Mouse (Mus musculus) inflammation-experienced regulatory T-cells (primary cell): ENCODE data around the gene Ccdc157. TPM values are rescaled to one million over a fixed set of nuclear protein-coding genes. Genes with fewer than 3 reads are reported as not detected.

ENCODE experiments used
- polyA plus RNA-seq, 2 experiments: library from polyadenylated mRNA; unstranded; fragments of 100-300 nt; shearing (Covaris generic); gene quantifications; one replicate each; pipeline ENCODE4 v1.2.1; 2017

Ccdc157 gene
- 1 to 10 TPM; 4.4 to 9.4 TPM for polyA plus RNA-seq

DNA sequence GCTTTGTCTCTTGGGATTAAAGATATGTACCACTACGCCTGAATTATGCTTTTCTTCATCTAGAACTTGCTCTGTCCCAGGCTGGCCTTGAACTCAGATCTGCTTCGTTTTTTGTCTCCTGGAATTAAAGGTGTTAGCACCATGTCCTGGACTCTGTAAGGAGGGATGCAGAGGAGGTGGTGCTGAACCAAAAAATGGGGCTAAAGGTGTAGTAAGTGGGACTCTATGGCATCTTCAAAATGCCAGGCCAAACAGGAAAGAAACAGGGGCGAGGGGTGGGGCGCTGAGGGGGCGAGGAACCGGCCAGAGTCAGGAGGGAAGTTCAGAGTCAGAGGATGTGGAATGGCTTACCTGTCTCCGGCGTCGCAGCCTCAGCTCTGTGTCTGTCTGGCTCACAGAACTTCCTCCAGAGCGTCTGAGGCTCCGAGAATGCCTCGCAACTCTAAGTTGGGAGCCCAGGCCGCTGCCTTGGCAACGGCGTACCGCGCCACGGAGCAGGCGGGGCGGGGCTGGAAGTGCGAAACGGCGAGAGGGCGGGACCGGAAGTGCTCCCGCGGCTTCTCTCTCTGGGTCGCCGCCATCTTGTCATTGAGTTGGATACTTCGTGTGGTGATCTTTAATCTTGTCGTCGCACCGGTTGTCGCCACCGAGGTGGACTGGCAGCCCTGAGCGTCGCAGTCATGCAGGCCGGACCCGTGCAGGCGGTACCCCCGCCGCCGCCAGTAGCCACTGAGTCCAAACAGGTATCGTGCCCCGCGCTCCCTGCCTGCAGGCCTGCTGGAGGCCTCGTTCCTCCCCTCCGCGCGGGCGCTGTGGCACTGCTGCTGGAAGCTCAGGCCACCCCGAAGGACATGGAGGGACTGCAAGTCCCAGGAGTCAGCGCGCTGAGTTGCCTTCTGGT, at the start of gene Ccdc157, which contains the start of gene Sf3a1:
Gene Ccdc157 (minus strand): TSS at position 486 of the 901 bp plus-strand sequence.
Gene Sf3a1 (plus strand): TSS at position 543 of the 901 bp plus-strand sequence.

DNA sequence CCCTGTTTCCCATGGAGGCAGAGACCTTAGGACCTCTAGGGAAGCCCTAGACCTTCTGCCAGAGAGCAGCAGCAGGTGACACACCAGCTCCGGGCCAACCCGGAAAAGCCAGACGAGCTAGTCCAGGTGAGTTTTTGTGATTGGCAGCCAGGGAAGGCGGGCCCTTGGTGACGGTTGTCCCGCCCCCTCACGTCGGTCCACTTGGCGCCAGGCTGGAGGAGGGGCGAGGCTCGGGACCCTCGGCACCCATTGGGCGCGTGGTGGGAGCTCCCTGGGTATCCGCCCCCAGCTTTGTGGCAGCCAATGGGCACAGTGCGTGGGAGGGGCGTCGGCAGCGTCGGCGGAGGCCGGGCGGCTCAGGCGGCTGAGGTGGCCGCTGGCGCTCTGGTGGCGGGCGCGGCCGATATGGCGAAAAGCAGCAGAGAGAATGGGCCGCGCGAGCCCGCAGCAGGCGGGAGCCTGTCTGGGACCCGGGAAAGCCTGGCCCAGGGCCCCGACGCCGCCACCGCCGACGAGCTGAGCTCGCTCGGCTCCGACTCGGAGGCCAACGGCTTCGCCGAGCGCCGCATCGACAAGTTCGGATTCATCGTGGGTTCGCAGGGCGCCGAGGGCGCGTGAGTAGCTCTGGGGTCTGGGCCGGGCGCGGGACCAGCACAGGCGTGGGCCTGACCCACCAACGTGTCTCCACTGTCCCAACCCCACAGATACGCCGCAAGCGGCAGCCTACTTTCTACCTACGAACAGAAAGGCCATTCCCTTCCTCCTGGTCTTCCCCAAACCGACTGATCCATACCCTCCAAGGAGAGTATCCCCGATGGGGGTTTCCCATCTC, 26.6 kb upstream of the Ccdc157 start, which contains the start of gene Tbc1d10a:
Gene Tbc1d10a (plus strand): TSS at position 304 of the 832 bp plus-strand sequence.

DNA sequence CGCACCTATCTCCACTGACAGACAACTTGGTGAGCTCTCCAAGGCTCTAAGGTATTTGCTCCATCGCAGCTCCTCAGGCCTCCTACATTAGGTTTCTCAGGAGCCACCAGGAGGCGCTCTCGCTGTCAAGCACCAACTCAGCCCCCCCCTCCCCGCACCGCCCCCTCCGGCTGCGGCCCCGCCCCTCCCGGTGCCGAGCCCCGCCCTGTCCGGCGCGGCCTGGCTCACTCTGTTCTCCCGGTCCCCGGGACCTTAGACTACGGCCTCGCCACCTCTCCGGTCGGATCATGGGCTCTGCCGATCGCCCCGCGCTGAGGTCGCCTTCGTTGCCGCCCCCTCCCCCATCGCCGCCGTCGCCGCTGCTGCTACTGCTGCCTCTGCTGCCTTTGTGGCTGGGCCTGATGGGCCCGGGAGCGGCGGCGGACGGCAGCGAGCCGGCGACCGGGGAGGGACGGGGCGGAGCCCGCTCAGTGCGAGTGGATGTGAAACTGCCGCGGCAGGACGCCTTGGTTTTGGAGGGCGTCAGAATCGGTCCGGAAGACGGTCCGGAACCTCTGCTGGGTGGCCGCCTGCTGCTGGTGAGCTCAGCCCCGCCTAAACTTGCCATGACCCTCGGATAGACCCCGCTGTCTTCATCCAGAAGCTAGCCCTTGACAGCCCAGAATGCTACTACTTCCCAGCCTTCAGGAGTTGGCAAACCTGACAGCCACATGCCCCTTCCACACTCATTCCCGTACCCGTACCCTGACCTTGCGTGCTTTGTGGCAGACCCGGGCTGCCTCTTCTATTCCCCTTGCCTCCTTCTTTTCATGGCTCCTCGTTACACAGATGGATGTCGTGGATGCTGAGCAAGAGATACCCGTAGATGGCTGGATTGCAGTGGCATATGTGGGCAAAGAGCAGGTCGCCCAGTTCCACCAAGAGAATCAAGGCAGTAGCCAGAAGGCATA, 24.8 kb downstream of the Ccdc157 start, which contains the start of gene Rnf215:
Gene Rnf215 (plus strand): TSS at position 217 of the 950 bp plus-strand sequence.

DNA sequence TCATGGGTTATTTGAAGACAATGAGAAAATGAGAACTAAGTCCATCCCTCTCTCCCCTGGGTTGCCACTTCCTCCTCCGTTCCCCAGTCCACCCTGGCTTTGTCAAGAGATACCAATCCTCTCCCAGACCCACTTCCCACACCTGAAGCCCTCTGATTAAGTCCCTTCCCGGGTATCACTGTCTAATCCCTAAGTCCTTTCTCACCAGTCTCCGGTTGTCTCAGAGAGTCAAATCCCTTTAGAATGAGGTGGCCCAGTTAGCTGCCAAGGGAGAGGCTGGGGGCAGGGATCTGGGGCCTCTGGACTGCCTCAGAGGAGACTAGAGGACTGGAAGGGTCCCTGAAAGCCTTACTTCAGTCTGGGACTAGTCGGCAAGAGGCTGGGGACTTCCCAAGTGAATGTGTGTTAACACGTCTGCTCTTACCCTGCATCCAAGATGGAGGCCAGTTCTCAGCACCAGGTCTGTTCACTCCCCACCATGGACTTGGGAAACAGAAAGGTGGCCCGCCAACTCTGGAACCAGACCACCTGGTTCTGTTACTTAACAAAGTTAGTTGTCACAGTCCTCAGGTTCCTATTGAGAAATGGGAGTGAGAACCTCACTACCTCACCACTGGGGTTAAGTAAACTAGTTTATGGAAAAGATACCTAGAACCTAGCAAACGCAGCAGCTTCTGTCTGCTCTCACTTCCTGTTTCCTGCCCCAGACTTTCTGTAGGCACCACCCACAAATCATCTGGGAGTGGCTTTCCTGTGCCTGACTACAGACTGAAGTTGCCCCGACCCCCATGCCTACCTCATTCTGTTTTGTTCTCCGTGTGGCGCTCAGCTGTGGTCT, 37.1 kb downstream of the Ccdc157 start, which contains the start of gene Sec14l2:
Gene Sec14l2 (minus strand): TSS at position 674 of the 838 bp plus-strand sequence.

DNA sequence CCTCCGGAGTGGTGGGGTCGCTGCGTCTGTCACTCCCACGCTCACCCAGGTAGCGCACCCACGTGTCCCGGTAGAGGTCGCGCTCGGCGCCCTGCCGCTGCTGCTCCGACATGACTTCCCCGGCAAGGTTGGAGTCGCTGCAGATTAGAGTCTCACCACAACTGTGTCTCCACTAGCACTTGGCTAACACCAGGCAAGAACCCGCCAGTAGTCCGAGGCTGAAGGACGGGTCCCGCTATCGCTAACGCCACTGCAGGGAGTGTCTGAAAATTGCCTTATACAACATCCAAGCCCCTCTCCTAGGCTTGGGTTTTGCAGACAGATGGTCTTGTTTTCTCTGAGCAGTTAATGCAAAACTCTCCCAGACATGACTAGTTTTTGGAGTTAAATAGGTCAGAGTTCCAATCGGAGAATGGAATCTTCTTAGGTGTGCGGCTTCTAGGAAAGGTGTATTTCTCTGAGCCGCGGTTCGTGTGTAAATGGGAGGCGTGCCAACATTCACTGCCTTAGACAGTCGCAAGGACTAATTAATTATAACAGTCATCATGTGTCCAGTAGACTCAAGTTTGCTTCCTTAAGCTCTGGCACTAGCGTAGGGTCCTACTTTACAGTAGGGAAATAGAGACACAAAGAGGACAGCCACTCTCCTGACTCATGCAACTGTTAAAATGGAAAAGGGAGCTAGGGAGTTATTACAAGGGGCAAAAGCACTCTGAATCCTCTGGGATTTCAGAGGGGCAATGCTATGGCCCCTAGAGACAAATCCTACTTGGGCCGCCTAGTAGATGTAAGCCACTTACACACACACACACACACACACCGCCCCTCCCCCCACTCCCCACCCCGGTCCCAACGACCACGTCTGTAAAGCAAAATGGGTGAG, 64.7 kb downstream of the Ccdc157 start, which contains the start of gene Mtfp1:
Gene Mtfp1 (minus strand): TSS at position 275 of the 883 bp plus-strand sequence.

Other genes with a start within 250 kb of the Ccdc157 start
- gene Slc35e4, start 245.6 kb downstream of the Ccdc157 start, polyA plus RNA-seq, result 1 to 10 TPM; 3.9 to 4.0 TPM
- 10 to 100 TPM; 17.7 to 51.7 TPM for gene Tcn2, start 228.1 kb downstream of the Ccdc157 start, polyA plus RNA-seq
- 10 to 100 TPM; 73.5 to 86.3 TPM for gene Pes1, start 196.3 kb downstream of the Ccdc157 start, polyA plus RNA-seq
- gene 4930556J24Rik, start 183.5 kb downstream of the Ccdc157 start, polyA plus RNA-seq, result under 1 TPM; 0.29 to 0.88 TPM
- gene Gal3st1, start 176.7 kb downstream of the Ccdc157 start, polyA plus RNA-seq, result 1 to 10 TPM in 1 of 2 experiments, under 1 TPM in 1; 0.33 to 1.8 TPM
- under 1 TPM in 1 of 2 experiments, not detected in 1; 0.75 TPM for gene Sec14l4, start 128.8 kb downstream of the Ccdc157 start, polyA plus RNA-seq
- gene Sec14l3, start 95.5 kb downstream of the Ccdc157 start, polyA plus RNA-seq, result 1 to 10 TPM in 1 of 2 experiments, under 1 TPM in 1; 0.19 to 1.5 TPM
- gene Mtfp1, start 64.8 kb downstream of the Ccdc157 start, polyA plus RNA-seq, result 1 to 10 TPM; 1.9 to 4.1 TPM
- gene Sec14l2, start 36.9 kb downstream of the Ccdc157 start, polyA plus RNA-seq, result 1 to 10 TPM in 1 of 2 experiments, under 1 TPM in 1; 0.77 to 2.8 TPM
- gene Rnf215, start 25.1 kb downstream of the Ccdc157 start, polyA plus RNA-seq, result 10 to 100 TPM; 43.2 to 52.4 TPM
- 10 to 100 TPM; 69.4 to 69.8 TPM for gene Sf3a1, start 57 bp upstream of the Ccdc157 start, polyA plus RNA-seq
- 100 to 1,000 TPM; 110 to 134 TPM for gene Tbc1d10a, start 26.5 kb upstream of the Ccdc157 start, polyA plus RNA-seq
- gene Castor1, start 57.9 kb upstream of the Ccdc157 start, polyA plus RNA-seq, result 10 to 100 TPM; 45.3 to 46.4 TPM
- gene Osm, start 76.1 kb upstream of the Ccdc157 start, polyA plus RNA-seq, result 10 to 100 TPM; 27.4 to 46.4 TPM
- gene Lif, start 97.3 kb upstream of the Ccdc157 start, polyA plus RNA-seq, result 1 to 10 TPM in 1 of 2 experiments, under 1 TPM in 1; 0.09 to 3.4 TPM